Mouse (Mus musculus) ES-Bruce4 (cell line): ENCODE measurements around the gene Nktr.

Experiments
- CTCF ChIP-seq: IDR thresholded peaks from one replicate; pipeline ENCODE4 v1.8.1; 2011; ENCODE audit warnings: low read depth, low read length
- POLR2A ChIP-seq: IDR thresholded peaks from one replicate; pipeline ENCODE4 v1.8.1; 2011; ENCODE audit warnings: low read length; ENCODE audit not compliant: insufficient read depth

DNA sequence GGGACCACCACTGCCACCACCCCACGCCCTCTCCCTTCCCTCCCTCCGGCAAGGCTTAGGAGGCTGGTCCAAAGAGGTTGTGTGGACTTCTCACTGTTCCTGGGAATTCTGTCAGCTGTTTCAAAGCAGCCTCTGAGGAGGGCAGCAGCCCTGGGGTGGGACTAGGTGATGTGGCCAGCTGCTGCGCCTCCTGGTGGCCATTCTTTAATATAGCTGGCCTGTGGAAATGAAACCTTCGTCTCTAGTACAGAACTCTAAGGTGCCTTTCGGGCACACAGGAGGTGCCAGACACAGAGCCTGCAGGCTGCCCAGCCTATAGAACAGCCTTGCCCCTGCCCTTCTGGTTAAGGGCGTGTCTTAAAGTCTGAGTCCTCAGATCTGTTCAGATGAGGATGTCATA, 39.4 kb upstream of the Nktr start:
- TF ChIP-seq POLR2A (no peak), CTCF (peak; percentile 76)
